Mouse (Mus musculus) urinary bladder, adult 18-20 months (tissue): Measurements from ENCODE around the gene Rab3c.

Experiments
- DNase-seq, 2 experiments: peaks; one replicate each; pipeline ENCODE4 v3.0.0; 2022; ENCODE audit warnings: low spot score in 2 of 2, mixed read lengths in 2 of 2

Gene Rab3c

DNA sequence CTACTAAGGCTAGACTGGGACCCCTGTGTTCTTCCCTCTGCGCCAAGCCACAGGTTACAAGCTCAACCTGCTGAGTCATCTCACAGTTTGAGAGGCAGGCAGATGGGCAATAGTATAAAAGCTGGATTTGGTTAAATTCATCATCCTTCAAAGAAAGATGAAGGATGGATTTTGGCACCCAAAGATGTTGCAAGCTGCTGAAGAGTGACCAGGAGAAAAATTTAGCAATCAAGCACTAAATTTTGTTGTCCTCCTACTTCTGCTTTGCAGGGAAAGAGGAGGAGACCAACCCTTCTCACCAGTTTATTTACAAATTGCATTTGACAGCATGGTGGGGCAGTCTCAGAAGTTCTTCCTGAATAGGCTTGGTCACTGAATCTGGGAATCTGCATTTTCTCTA, 90.8 kb downstream of the Rab3c start:
- DNase-seq = no peak

DNA sequence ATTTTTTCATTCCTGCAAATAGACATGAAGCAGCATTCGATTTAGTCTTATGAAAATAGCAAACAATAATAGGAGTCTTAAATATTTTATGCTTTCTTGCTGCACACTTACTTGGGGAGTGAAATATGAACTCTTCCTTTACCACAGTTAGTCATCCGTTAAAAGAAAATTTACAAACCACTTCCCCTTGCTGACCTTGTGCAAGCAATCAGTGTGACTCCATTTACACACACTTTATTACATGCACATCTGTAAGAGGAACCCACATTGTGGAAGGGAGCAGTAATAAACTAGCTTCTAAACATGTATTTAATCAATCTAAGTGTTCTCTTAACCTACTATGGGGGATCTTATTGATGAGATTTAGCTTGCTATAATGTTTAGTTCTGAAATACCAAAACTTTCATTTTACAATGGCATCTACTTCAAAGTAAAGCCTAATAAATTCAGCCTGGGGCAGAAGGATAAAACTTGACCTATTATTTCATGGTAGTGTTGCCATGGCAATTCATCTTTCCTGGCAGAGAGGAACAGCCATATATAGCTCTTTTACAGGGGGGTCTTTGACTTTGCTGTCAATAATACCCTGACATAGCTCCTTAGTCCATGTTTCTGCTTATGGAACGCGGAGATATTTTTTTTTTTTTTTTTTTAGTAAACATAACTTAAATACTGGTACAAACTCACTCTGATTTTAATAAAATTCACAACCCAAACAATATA, 95.7 kb downstream of the Rab3c start:
- DNase-seq = no peak

DNA sequence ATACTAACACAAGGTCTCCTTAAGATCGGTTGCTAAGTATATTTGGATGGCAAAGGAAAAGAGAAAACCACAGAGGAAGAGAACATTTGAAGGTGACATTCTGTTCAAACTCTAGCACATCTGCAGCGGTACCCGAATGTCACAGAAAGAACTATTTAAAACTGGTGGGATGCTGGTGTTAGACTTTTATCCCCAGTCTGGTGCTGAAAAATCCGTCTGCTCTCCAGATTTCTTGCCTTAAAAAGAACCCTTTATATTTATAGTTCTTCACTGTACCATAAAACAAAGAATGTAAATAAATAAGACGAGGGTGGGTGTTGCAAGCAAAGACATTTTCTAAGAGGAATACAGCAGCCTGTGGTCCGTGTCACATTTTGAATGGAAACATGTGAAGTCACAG, 105.1 kb downstream of the Rab3c start:
- no peak for DNase-seq

DNA sequence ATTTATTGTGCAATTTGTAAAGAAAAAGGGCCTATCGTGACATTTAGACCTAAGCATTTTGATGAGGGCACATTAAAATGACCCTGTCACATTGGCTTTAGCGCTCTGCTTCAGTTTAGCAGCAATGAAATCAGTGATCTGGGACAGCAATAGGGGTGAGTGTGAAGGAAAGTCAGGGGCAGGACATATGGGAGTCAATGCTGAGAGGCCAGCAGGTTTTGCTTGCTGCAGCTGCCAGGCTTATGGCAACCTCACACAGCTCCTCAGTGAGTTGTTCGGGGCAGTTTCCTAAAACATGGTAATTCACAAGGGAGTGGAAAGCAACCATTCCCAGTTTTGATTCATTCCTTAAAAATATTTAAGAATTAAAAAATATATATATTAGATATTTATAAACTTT, 111.1 kb downstream of the Rab3c start:
- no peak for DNase-seq

DNA sequence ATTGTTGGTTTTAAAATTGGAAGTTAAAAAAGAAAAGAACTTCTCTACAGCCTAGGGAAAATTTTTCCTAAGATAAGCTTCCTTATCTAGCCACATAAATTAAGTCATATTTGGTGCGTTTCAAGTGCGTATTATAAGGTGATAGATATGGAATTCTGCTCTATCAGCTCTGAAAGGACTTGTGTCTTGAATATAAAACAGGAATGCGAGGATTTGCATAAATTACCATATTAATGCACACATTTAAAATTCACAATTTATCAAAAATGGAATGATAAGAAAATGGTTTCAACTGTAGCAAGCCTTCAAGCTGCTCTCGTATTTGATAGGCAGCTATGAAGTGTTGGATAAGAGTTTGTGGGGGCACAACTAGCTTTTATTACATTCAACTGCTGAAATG, 111.6 kb downstream of the Rab3c start:
- no peak for DNase-seq

DNA sequence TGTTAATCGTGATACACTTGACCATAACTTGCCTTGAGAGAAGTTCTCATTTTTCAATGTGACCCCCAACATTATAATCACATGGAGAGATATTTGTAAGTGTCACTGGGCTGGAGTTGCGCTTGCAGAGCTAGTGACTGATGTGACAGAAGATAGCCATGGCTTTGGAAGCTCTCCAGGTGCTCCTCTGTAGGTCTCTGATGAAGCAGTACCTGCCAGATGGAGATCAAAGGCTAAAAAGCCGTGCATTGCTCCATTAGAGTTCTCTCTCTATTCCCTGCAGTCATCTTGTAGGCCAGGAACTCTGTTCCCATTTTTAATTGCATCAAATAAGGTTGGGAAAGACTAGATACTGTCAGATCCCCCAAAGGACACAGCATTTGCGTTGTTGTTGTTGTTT, 112.2 kb downstream of the Rab3c start:
- no peak for DNase-seq

DNA sequence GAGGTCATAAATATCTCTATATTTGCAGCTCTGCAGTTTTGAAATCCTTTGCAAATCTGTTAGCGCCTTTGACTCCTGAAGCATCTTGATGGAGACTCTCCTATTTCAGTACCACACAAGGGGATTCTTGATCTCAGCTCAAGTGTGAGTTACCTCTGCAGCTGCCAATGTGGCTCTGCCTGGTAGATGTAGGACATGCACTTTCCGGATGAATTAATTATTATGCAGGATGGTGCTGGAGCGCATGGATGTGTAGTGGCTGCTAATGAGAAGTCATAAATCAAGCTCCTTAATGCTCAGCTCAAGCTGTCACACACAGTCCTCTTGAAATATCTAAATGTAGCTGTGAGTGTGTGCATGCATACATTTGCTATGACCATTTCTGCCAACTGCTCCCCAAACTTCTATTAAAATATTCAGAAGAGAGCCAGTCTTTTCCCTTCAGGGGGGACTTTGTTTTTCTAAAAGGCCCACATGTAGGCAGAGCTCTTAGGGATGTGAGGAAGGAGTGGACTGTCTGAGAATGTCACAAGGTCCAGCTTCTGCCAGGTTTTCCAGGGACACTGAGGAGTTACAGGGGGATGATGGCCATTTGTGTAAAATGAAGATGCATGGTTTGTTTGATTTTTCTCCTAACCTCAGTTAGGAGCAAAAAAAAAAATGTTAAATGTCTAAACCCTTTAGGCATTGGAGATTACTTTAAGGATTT, 114.0 kb downstream of the Rab3c start:
- no peak for DNase-seq

DNA sequence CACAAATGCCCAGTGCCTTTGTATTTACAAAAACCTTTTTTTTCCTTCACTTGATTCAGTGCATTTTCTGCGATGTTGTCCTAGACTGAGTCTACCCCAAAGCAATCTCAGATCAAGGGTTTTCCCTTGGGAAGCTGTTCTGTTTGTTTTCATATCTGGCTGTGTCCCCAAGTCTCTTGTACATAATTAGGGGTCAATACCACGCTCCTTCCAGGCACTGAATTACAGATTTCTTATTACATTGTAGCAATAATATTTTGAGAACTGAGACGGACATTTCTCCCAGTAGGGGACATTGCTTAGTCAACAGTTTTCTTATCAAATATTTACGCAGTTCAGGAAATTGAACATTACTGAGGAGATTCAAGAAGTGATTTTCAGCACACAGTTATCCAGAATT, 120.8 kb downstream of the Rab3c start:
- no peak for DNase-seq

DNA sequence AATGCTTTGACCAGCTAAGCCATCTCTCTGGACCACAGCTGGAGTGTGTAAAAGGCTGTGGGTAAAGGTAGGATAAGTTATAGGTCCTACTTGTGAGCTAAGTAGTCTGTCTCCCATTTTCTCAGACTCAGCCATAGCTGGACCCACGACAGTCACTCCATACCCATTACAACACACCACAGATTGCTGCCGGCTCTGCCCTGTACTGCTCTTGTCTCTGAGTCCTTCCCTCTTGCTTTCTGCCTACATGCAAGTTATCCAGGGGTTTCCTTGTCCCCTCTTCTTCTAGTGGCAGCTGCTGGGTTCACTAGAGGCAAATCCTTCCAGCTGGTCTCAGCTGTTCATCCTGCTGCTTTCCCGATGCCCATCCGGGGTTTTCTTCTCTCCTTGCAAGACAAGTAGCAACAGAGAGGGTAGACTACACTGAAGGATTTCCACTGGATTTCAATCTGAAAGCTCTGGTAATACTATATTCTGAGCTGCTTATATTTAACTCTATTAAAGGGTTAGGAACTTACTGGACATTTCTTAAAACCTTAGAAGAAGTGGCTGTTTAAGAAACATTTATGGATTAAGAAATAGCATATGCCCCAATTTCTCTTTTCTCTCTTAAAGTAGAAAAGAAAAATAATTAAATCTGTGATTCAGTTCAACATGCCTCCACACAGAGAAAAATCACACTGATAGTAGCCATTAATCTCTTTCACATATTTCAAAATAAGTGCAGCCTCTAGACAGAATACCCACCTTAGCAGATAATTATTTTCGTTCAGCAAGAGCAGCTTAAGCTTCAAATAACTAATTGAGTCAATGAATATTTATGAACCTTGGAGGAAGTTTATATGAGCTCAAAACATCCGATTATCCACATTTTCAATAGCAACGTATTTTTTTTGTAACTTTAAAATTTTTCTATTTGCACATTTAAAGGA, 121.9 kb downstream of the Rab3c start:
- no peak for DNase-seq

DNA sequence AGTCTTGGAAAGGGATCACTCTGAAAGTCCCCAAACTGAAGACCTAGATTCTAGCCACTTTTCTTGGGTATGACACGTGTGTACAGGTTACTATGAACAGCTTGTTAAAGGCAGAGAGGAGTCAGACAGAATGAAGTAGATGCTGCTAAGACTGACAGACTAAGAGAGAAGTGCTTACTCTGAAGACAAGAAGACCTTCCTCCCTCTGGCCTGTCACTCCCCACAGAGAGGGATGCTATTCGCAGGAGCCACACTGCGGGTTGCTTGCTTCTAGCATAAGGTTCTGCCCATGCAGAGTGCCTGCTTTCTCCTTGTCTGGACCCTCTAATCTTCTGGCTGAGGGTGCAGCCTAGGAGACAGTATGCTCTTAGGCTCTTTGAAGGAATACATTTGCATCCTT, 135.3 kb downstream of the Rab3c start:
- DNase-seq = no peak

DNA sequence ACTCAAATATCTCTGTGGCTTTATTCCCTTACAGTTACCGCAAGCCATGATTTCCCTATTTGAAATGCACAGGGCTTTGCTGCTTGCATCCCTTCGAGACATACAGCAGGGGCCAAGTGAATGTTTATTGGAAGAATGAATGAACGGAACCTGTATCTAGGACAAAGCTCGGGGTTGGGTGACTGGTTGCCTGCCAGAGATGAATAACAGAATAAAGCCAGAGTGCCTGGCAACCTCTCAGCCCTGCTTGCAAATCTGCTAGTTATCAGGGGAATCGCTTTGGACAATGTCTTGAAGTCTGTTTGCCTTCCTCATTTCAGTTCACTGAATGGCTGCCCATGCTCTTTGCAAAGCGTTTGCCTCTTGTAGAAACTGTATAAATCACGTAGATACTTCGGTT, 135.8 kb downstream of the Rab3c start:
- DNase-seq = no peak

DNA sequence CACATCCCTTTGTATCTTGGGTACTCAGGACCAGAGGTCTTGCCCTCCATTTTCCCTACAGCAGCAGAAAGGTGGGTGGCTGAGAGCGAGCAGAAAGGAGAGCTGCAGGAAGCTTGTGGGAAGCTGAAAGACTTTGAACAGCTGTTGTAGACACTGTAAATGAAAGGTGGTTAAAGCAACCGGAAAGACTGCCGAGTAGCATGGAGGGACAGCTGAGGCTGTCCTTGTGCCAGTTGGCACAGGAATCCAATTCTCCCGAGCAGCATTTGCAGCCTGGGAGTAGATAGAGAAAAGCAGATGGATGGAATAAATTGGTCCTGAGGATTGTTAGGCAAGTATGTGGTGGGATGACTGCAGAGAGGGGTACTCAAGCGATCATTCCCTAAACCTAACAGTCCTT, 141.5 kb downstream of the Rab3c start:
- no peak for DNase-seq

DNA sequence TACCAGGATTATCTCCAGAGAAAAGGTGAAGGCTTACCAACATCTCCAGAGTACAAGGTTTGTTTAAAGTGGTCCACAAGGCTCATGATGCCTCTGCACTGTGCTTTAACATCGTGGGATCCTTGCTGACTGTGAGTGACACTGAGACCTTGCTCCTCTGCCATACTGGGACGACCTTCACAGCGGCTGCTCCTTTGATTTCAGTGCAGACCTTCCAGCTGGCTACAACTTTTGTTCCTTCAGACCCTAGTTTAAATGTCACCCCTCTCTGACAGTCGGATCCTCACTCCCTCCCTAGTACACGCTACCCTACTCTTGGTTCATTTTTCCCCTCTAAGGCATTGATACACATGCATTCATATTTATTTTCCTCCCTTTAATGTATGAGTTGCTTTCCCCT, 142.2 kb downstream of the Rab3c start:
- DNase-seq = no peak

DNA sequence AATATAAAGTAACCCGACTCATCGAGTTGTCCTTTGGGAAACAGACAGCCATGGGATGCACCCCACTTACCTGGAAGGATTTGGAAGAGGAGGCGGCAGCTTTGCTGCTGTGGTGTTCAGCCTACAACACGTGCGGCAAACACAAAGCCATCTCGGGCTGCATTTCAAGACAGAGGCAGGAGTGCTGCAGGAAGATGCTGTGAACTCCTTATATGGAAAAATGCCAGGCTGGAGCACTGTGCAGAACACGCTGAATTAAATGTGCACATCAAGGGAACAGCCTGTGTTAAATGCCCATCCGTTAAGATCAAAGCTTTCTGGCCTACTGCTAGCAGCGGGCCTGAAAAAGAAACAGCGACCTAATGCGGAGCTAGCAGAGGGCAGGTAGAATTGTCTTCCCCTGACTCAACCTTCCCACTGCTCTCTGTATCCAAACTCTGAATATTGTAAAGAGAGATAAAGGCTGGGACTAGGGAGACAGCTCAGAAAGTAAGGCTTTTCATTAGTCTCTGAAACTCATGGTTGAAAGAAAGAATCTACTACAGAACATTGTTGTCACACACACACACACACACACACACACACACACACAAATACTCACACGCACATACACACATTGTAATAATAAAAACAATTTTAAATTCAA, 153.1 kb downstream of the Rab3c start:
- no peak for DNase-seq

DNA sequence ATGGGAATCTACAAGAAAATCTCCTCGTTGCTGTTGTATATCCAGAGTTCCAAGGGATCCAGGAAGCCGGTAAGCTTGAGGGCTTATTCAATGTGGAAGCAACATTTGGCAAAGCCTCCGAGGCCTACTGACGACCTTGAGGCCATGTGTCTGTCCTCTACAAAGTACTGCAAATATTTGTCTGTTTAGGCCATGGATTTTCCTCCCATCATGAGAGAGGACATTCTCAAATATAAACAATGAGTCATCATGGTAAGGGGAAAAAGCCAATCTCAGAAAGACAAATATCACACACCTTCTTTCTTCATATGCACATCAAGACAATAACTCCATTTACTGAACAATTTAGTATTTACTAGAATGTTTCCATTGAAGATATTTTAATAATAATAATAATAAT, 158.0 kb downstream of the Rab3c start:
- no peak for DNase-seq

DNA sequence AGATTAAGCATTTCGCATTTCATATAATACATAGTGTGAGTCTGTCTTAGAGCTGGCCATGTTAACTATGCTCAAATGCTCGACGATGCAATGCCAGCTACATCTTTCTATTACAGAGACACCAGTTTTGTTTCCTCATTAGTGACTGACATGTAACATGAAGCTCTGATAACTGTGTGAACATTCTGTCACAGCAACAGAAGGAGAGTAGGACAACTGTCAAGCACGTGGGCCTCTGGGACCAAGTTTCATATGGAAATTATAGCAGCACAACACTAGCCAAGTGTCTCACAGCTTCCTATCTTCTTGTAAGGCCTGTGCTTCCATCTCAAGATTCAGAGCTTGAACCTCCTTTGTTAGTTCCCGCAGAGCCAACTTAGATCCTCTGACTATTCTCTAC, 163.9 kb downstream of the Rab3c start:
- no peak for DNase-seq

DNA sequence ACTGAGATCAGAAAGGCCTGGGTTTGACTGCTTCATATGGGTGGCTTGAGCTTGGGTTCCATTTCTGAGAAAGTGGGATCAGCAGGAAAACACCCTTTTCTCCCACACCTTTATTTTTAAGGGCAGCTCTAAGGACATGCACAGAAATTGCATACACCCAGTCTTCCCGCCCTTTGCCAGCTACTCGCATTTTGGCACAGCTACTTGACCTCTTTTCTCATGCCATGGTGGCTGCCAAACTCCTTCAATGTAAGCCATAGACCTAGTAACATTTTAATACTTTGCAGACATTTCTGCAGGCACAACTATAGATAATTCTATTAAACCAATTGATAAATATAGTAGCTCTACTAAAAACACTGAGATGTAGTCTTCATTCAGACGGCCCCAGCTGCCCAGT, 164.5 kb downstream of the Rab3c start:
- DNase-seq = no peak

DNA sequence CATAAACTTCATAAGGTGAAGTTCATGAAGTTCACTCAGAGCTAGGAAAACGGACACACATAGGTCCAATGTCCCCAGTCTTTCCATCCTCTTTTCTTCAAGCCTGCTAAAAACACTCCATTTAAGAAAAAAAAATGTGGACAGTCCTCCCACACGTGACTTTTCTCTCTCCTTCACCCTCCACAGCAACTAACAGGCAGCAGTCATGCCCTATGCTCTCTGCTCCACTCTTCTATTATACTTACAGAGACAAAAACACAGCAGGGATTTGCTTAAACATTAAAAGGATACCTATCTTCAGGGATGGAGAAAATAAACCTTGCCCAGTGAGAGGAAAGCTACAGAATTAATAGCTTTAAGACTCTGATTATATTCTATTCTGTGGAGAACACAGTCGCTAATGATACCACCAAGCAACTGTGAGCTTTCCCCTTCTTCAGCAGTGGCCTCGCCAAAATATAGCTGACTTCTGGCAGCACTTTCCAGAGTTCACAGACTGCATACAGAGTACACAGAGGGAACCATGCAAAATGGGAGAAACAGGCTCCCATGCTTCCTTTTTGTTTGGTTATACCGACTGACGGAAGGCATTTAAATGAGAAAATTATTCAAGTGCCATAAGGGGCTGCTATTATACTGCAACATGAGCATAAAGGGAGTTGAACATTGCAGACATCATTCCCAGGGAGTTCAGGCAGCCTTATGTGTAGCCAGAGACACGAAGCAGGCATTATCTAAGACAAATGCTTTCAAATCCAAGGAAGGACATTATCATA, 165.7 kb downstream of the Rab3c start:
- DNase-seq = no peak

DNA sequence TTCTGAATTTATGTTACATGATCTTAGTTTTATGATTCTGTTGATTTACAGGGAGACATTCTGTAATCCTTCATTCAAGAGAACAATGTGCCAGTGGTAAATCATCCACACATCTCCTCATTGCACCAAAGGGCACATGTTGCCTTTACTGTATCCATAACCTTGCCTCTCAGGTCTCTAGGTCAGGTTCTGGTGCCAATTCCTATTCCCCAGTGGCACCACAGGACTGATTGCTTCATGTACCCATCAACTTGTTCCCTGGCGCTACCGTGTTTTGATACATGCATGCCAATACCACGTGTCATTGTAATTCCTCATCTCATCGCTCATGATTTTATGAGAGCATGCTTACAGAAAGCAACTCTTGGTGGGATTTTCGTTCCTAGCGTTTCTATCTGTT, 167.1 kb downstream of the Rab3c start:
- DNase-seq = no peak

DNA sequence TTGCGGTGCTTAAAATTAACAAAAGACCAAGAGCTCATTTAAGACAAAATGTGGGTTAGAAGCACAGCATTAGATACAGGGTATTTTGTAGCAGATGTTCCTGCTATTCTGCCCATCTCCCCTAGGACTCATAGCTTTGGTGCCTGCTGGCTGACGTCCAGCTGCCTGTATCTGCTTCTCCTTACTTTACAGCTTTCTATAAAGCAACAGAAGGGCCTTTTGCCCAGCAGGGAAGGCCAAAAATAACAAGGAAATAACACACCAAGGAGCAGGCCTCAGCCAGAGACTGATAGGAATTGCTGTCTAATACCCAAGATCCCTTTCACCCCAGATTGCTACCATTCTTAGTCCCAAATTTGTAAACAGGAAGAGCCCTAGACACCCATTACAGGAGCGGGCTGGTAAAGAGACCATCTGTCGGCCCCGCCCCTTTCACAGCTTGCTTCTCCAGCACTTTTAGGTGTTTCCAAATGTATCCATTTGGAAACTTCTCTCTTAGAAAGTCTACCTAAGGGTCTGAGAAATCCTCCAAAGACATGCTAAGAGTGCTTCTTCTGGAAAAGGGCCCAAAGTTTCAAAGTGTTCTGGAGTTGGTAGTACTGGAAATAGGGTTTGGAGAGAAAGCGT, 183.3 kb downstream of the Rab3c start:
- DNase-seq = no peak

DNA sequence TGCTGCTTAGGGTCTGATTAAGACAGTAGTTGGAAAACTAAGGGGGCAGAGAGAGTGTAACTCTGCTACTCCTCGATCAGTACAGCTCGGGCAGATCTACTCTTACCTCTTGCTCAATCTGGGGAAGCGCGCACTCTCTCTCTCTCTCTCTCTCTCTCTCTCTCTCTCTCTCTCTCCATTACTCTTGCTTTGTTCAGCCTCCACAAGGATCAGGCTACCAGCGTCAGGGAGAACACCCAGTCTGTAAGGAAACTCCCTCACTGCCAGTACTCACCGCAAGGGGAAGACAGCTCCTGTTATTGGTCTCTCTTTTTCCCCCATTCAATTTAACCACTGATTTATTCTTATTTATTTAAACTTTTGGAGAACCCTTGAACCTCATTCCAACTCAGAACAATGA, 185.8 kb downstream of the Rab3c start:
- no peak for DNase-seq
